Mouse (Mus musculus): ENCODE data around the gene F2r.

GRCm38 (mm10) chr13:95584898-95585297, 33.4 kb downstream of the F2r start:
- no peak for TF ChIP-seq CTCF (IDR thresholded peaks at IDR 0.05; ENCODE audit: extremely low read depth, insufficient read length, insufficient replicate concordance, low read depth, low read length)
- TF ChIP-seq POLR2A (IDR thresholded peaks at IDR 0.05; ENCODE audit: low read depth, low read length): no peak

All from small intestine, adult 2 months (tissue).